8 mouse cellular contexts compared by ENCODE assay signal in genomic region chr7:141474160-141474559, GRCm38 (mm10). TPM values are rescaled to one million over a fixed set of nuclear protein-coding genes. Genes with fewer than 3 reads are reported as not detected.
DNase-seq lines count a peak whose midpoint lies in the region; ATAC-seq and TF ChIP-seq lines count a peak whose summit lies in the region.

No protein-coding gene starts in this region.

- TF ChIP-seq CTCF in E14TG2a.4 (conservative IDR thresholded peaks at IDR 0.05; ENCODE audit: low read length) = no peak

- no peaks in the 10 kb centered on the region for H3K27me3 ChIP-seq in heart, embryonic 10.5 days (ENCODE audit: insufficient read depth, poor library complexity, severe bottlenecking)
- peaks cover 15% of the 10 kb centered on the region for H3K27me3 ChIP-seq in E14TG2a.4 (ENCODE audit: insufficient read depth, low read length)
- peaks cover 10% of the 10 kb centered on the region for H3K27me3 ChIP-seq in forebrain, embryonic 16.5 days (replicated peaks; ENCODE audit: control insufficient read depth, insufficient read depth, low read length)
- no peaks in the 10 kb centered on the region for H3K27me3 ChIP-seq in liver, embryonic 15.5 days

- no peak for DNase-seq in heart, embryonic 10.5 days (ENCODE audit: low spot score)
- DNase-seq in heart, adult 8-10 months (ENCODE audit: low spot score) = no peak
- no peak for DNase-seq in embryo, embryonic 11 days

- H3K4me1 ChIP-seq in heart, embryonic 10.5 days = peaks cover 60% of the 10 kb centered on the region
- peaks cover 79% of the 10 kb centered on the region for H3K4me1 ChIP-seq in E14TG2a.4 (replicated peaks; ENCODE audit: low read depth, low read length)
- H3K4me1 ChIP-seq in forebrain, embryonic 16.5 days (replicated peaks; ENCODE audit: control insufficient read depth, insufficient read depth, low read length) = peaks cover 34% of the 10 kb centered on the region
- H3K4me1 ChIP-seq in liver, embryonic 15.5 days (replicated peaks) = peaks cover 70% of the 10 kb centered on the region

- peak overlapping the region; percentile 99; the same call in 1 of the 2 replicates for H3K27ac ChIP-seq in heart, embryonic 10.5 days
- H3K27ac ChIP-seq in forebrain, embryonic 16.5 days (ENCODE audit: low read length) = no peak overlapping the region
- peak overlapping the region; percentile 91; the same call in 1 of the 2 replicates for H3K27ac ChIP-seq in liver, embryonic 15.5 days (replicated peaks)

- H3K36me3 ChIP-seq in heart, embryonic 10.5 days = peaks cover 36% of the 10 kb centered on the region
- H3K36me3 ChIP-seq in E14TG2a.4 (ENCODE audit: insufficient read depth, low read length) = peaks cover 46% of the 10 kb centered on the region
- peaks cover 15% of the 10 kb centered on the region for H3K36me3 ChIP-seq in forebrain, embryonic 16.5 days (ENCODE audit: control insufficient read depth, insufficient read depth)
- H3K36me3 ChIP-seq in liver, embryonic 15.5 days (replicated peaks) = peaks cover 40% of the 10 kb centered on the region

- 10% methylated on average over 5 of the region's 5 CpGs for WGBS in heart, embryonic 10.5 days
- 6% methylated on average over 5 of the region's 5 CpGs for WGBS in forebrain, embryonic 16.5 days
- 6% methylated on average over 5 of the region's 5 CpGs for WGBS in liver, embryonic 15.5 days (ENCODE audit: insufficient replicate concordance)

- ATAC-seq in forebrain, embryonic 16.5 days = no peak
- no peak for ATAC-seq in liver, embryonic 15.5 days (ENCODE audit: insufficient read depth)
- ATAC-seq in CD4-positive, CD25-positive, alpha-beta regulatory T cell, adult 4 months = no peak
- no peak for ATAC-seq in megakaryocyte progenitor cell, adult 5-6 weeks (replicated peaks; ENCODE audit: poor library complexity)

- H3K4me2 ChIP-seq in forebrain, embryonic 16.5 days (ENCODE audit: low read length) = peak overlapping the region; percentile 80
- peak overlapping the region; percentile 99 for H3K4me2 ChIP-seq in liver, embryonic 15.5 days

- peak overlapping the region; percentile 92 for H3K9ac ChIP-seq in forebrain, embryonic 16.5 days (replicated peaks; ENCODE audit: low read depth, low read length)
- peak overlapping the region; percentile 81 for H3K9ac ChIP-seq in liver, embryonic 15.5 days

- H3K4me3 ChIP-seq in heart, embryonic 10.5 days = peak overlapping the region; percentile 92
- H3K4me3 ChIP-seq in E14TG2a.4 (replicated peaks; ENCODE audit: low read length) = peak overlapping the region; percentile 96
- peak overlapping the region; percentile 67 for H3K4me3 ChIP-seq in forebrain, embryonic 16.5 days (replicated peaks; ENCODE audit: low read length)
- peak overlapping the region; percentile 74 for H3K4me3 ChIP-seq in liver, embryonic 15.5 days (replicated peaks)

- H3K9me3 ChIP-seq in heart, embryonic 10.5 days = no peaks in the 10 kb centered on the region
- no peaks in the 10 kb centered on the region for H3K9me3 ChIP-seq in E14TG2a.4 (ENCODE audit: low read length)
- H3K9me3 ChIP-seq in forebrain, embryonic 16.5 days (ENCODE audit: control insufficient read depth, low read length) = no peaks in the 10 kb centered on the region
- no peaks in the 10 kb centered on the region for H3K9me3 ChIP-seq in liver, embryonic 15.5 days (replicated peaks)

RNA-seq across cellular contexts. Expression of gene Polr2l, which starts 0.8 kb away (rescaled TPM):
- 73.2 and 74.5 TPM in 2 replicates for polyA plus RNA-seq in heart, embryonic 10.5 days (2016; fragmentation: Nextera tagmentation; extraction: Ambion mirVana)
- total RNA-seq in heart, adult 8-10 months (2022) = 10 to 100 TPM; 75.5 to 93.4 (median 84.3) TPM
- 60.7 and 61.9 TPM in 2 replicates for polyA plus RNA-seq in forebrain, embryonic 16.5 days (2015; fragmentation: Nextera tagmentation; extraction: Ambion mirVana)
- polyA plus RNA-seq in liver, embryonic 15.5 days (2015; fragmentation: Nextera tagmentation; extraction: Ambion mirVana) = 41.7 and 43.9 TPM in 2 replicates
- polyA plus RNA-seq in CD4-positive, CD25-positive, alpha-beta regulatory T cell, adult 4 months (2017; shearing (Covaris generic)) = 10 to 100 TPM; 19.4 to 20.8 TPM
- 31.3 and 40.2 TPM in 2 replicates for total RNA-seq in megakaryocyte progenitor cell, adult 5-6 weeks (2015)
- 45.0 and 46.7 TPM in 2 replicates for total RNA-seq in megakaryocyte progenitor cell, adult 5-6 weeks (2017)

RNA-seq across cellular contexts. Expression of gene Tspan4, which starts 0.9 kb away (rescaled TPM):
- 69.0 and 70.8 TPM in 2 replicates for polyA plus RNA-seq in heart, embryonic 10.5 days (2016; fragmentation: Nextera tagmentation; extraction: Ambion mirVana)
- 10 to 100 TPM; 25.8 to 45.3 (median 42.8) TPM for total RNA-seq in heart, adult 8-10 months (2022)
- 29.8 and 31.8 TPM in 2 replicates for polyA plus RNA-seq in forebrain, embryonic 16.5 days (2015; fragmentation: Nextera tagmentation; extraction: Ambion mirVana)
- 47.7 and 55.0 TPM in 2 replicates for polyA plus RNA-seq in liver, embryonic 15.5 days (2015; fragmentation: Nextera tagmentation; extraction: Ambion mirVana)
- 1 to 10 TPM; 1.3 to 1.5 TPM for polyA plus RNA-seq in CD4-positive, CD25-positive, alpha-beta regulatory T cell, adult 4 months (2017; shearing (Covaris generic))
- 18.3 and 23.9 TPM in 2 replicates for total RNA-seq in megakaryocyte progenitor cell, adult 5-6 weeks (2015)
- 38.2 and 39.1 TPM in 2 replicates for total RNA-seq in megakaryocyte progenitor cell, adult 5-6 weeks (2017)

RNA-seq across cellular contexts. Expression of gene Cd151, which starts 7.0 kb away (rescaled TPM):
- 23.1 and 38.2 TPM in 2 replicates for polyA plus RNA-seq in heart, embryonic 10.5 days (2016; fragmentation: Nextera tagmentation; extraction: Ambion mirVana)
- 100 to 1,000 TPM; 331 to 351 (median 345) TPM for total RNA-seq in heart, adult 8-10 months (2022)
- 20.8 TPM in 2 replicates for polyA plus RNA-seq in forebrain, embryonic 16.5 days (2015; fragmentation: Nextera tagmentation; extraction: Ambion mirVana)
- 5.0 and 6.3 TPM in 2 replicates for polyA plus RNA-seq in liver, embryonic 15.5 days (2015; fragmentation: Nextera tagmentation; extraction: Ambion mirVana)
- 10 to 100 TPM in 1 of 2 experiments, 1 to 10 TPM in 1; 7.8 to 12.0 TPM for polyA plus RNA-seq in CD4-positive, CD25-positive, alpha-beta regulatory T cell, adult 4 months (2017; shearing (Covaris generic))
- 11.0 and 14.7 TPM in 2 replicates for total RNA-seq in megakaryocyte progenitor cell, adult 5-6 weeks (2015)
- total RNA-seq in megakaryocyte progenitor cell, adult 5-6 weeks (2017) = 14.5 and 22.1 TPM in 2 replicates

RNA-seq across cellular contexts. Expression of gene Cracr2b, which starts 13.3 kb away (rescaled TPM):
- 14.0 and 14.6 TPM in 2 replicates for polyA plus RNA-seq in heart, embryonic 10.5 days (2016; fragmentation: Nextera tagmentation; extraction: Ambion mirVana)
- 10 to 100 TPM; 17.7 to 24.2 (median 19.1) TPM for total RNA-seq in heart, adult 8-10 months (2022)
- polyA plus RNA-seq in forebrain, embryonic 16.5 days (2015; fragmentation: Nextera tagmentation; extraction: Ambion mirVana) = 5.2 and 5.3 TPM in 2 replicates
- polyA plus RNA-seq in liver, embryonic 15.5 days (2015; fragmentation: Nextera tagmentation; extraction: Ambion mirVana) = 3.9 and 5.2 TPM in 2 replicates
- not detected for polyA plus RNA-seq in CD4-positive, CD25-positive, alpha-beta regulatory T cell, adult 4 months (2017; shearing (Covaris generic))
- 8.6 and 8.9 TPM in 2 replicates for total RNA-seq in megakaryocyte progenitor cell, adult 5-6 weeks (2015)
- total RNA-seq in megakaryocyte progenitor cell, adult 5-6 weeks (2017) = 11.4 and 16.6 TPM in 2 replicates

RNA-seq across cellular contexts. Expression of gene Pnpla2, which starts 19.2 kb away (rescaled TPM):
- polyA plus RNA-seq in heart, embryonic 10.5 days (2016; fragmentation: Nextera tagmentation; extraction: Ambion mirVana) = 28.3 and 38.9 TPM in 2 replicates
- total RNA-seq in heart, adult 8-10 months (2022) = 100 to 1,000 TPM; 419 to 549 (median 431) TPM
- polyA plus RNA-seq in forebrain, embryonic 16.5 days (2015; fragmentation: Nextera tagmentation; extraction: Ambion mirVana) = 20.5 and 23.2 TPM in 2 replicates
- 13.9 and 15.3 TPM in 2 replicates for polyA plus RNA-seq in liver, embryonic 15.5 days (2015; fragmentation: Nextera tagmentation; extraction: Ambion mirVana)
- 10 to 100 TPM; 66.1 to 92.2 TPM for polyA plus RNA-seq in CD4-positive, CD25-positive, alpha-beta regulatory T cell, adult 4 months (2017; shearing (Covaris generic))
- 44.5 and 44.9 TPM in 2 replicates for total RNA-seq in megakaryocyte progenitor cell, adult 5-6 weeks (2015)
- total RNA-seq in megakaryocyte progenitor cell, adult 5-6 weeks (2017) = 15.6 and 20.1 TPM in 2 replicates

Comparison
In these comparisons a context has a peak if more than half of its experiments do, and no peak if none do; other contexts are left out.
1. RNA of gene Tspan4, which starts 0.9 kb away (polyA plus RNA-seq): 69.0 to 70.8 TPM in heart, embryonic 10.5 days, 47.7 to 55.0 TPM in liver, embryonic 15.5 days and 29.8 to 31.8 TPM in forebrain, embryonic 16.5 days; 1.3 to 1.5 TPM in CD4-positive, CD25-positive, alpha-beta regulatory T cell, adult 4 months; every median in the first group is over 10 times any median in the second.
2. Peak in every context shown above with its lines, with median percentiles within 50 percentile points of each other: H3K4me3 ChIP-seq.